8 mouse cellular contexts compared by ENCODE assay signal in genomic region chr2:3726501-3727078, GRCm38 (mm10).
DNase-seq lines count a peak whose midpoint lies in the region; ATAC-seq lines count a peak whose summit lies in the region.

No protein-coding gene starts in this region.

- WGBS in liver, embryonic 12.5 days (ENCODE audit: insufficient replicate concordance), result 48% methylated on average over 13 of the region's 13 CpGs

- no peak overlapping the region for H3K9ac ChIP-seq in liver, embryonic 12.5 days

- peak overlapping the region; percentile 23; the same call in 1 of the 2 replicates for H3K27ac ChIP-seq in liver, embryonic 12.5 days

- DNase-seq in layer of hippocampus, adult 11-12 months (ENCODE audit: low spot score), result peak; percentile 63
- no peak for DNase-seq in layer of hippocampus, postnatal 25 days (ENCODE audit: extremely low spot score in 1 of 2, low spot score in 1 of 2)
- DNase-seq in NIH3T3 (ENCODE audit: low read depth), result peak; percentile 71
- DNase-seq in thymus, postnatal 0 days (ENCODE audit: low spot score), result peak; percentile 52
- DNase-seq in urinary bladder, postnatal 25 days (ENCODE audit: low spot score), result no peak
- DNase-seq in urinary bladder, postnatal 4 days (ENCODE audit: low spot score in 2 of 2), result no peak

- no peak overlapping the region for H3K4me3 ChIP-seq in liver, embryonic 12.5 days

- no peaks in the 10 kb centered on the region for H3K9me3 ChIP-seq in liver, embryonic 12.5 days (replicated peaks)

- no peaks in the 10 kb centered on the region for H3K36me3 ChIP-seq in liver, embryonic 12.5 days

- H3K4me2 ChIP-seq in liver, embryonic 12.5 days, result 0 out of 2 replicates have a peak overlapping the region, but pooled peaks have one; percentile 22

- no peaks in the 10 kb centered on the region for H3K27me3 ChIP-seq in liver, embryonic 12.5 days (replicated peaks)

- ATAC-seq in granulocyte monocyte progenitor cell, adult 5-6 weeks (replicated peaks; ENCODE audit: poor library complexity, severe bottlenecking), result peak; percentile 43
- no peak for ATAC-seq in liver, embryonic 12.5 days

- H3K4me1 ChIP-seq in liver, embryonic 12.5 days, result peaks cover 44% of the 10 kb centered on the region

Comparison
In these comparisons a context has a peak if more than half of its experiments do, and no peak if none do; other contexts are left out.
1. DNase-seq: peak in layer of hippocampus, adult 11-12 months (single experiment), NIH3T3 (single experiment) and thymus, postnatal 0 days (single experiment); none in layer of hippocampus, postnatal 25 days (0 of 2), urinary bladder, postnatal 25 days (single experiment) and urinary bladder, postnatal 4 days (0 of 2).